Mouse (Mus musculus) thymus, postnatal 14 days (tissue): ENCODE measurements around the gene Aig1.
"Not testable (repeated sequence)": the region's sequence is repeated elsewhere in the genome, so short reads cannot be mapped to it uniquely, and the experiment has no call there.

Source experiments
- DNase-seq: peaks from one replicate; pipeline ENCODE4 v3.0.0; 2021

The Aig1 gene

GRCm38 (mm10) chr10:13868371-13869321 lies at the start of gene Aig1:
Gene Aig1, minus strand, starts transcription at chr10:13868980.
- peak; percentile 88 for DNase-seq

DNA sequence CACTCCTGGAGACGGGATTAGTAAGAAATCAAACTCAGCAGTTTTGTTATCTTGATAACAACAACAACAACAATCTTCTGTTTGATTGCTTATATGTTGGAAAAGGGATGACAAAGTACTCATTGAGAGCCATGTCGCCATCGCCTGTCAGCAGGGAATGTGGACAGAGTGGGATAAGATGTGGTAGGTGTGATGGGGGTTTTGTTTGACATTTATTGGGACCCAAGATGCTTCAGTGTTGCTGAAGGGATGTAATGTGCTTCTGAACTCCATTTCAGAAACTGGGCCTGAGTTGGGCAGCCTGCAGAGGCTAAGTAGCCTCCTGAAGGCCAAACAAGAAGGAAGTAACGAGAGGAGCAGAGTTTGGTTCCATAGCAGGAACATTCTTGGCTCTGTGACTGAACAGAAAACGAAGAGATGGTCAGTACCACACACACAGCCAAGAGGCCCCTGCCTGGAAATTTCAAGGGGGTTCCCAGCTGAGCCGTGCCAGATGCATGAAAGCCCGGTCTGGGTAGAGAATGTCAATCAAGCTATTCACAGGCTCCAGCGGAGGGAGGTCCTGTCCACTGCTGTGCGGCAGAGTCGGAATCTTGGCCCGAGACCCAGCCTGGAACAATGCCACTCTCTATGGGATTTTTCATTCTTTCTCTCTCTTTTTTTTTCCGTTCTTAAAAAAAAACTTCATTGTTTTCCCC lies 48.0 kb upstream of the Aig1 start:
- DNase-seq, result no peak

DNA sequence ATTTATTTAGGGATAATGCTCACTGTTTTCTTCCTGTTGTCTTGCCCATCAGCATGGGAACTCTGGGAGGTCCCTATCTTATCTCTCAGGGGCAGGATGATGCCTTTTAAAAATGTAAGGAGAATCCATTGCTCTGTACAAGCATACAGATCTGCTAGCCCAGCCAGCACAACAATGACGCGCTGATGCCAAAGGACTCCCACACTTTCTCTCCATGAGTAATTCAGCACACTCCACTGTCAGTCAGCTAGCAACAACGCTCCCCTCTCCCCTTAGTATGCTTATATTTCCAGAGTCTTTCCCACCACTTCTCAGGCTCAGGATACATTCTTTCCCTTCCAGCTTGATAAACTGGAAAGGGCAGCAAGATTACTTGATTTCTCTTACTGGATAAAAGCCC lies 46.4 kb upstream of the Aig1 start:
- no peak for DNase-seq

- peak; percentile 47 for DNase-seq
Observed at GRCm38 (mm10) chr10:13913689-13914088, 44.9 kb upstream of the Aig1 start.

DNA sequence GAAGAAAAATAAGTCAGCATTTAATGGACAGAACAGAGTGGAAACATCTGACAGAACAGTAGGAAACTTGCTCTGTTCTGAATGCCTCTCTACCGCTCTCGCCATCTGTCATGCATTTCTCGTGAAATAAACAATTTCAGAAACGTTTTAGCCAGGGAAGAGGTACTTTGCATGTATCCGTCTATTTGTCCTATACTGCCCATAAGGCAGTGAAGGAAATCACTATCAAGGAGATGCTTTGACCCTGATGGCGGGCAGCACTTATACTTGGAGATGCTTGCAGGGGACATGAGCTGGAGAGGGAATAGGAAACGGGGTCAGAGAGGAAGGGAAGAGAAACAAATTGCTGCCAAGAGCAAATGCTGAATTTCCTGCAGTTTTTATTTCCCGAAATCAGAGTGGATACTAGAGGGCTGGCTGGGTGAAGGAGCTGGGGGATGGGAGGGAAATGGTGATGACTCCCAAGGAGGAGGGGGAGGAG lies 37.5 kb upstream of the Aig1 start:
- DNase-seq, result no peak

DNA sequence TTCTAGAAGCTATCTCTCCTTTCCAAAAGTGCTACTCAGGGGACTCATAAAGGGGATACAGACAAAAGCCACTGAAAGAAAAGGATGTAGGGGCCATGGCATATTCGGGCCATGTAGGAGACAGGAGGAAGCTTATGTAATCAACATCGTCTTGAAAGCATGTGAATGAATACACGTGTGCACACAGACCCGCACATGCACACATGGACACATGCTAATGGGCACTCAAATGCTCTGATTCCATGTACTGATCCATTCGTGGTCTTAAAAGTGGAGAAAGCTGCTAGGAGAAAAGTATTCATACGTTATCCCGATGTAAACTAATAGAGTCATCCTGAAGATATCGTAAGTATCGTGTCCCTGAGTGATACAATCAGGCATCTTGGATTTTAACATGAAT lies 36.8 kb upstream of the Aig1 start:
- no peak for DNase-seq

- not testable (repeated sequence) for DNase-seq
Observed at GRCm38 (mm10) chr10:13892762-13893161, 24.0 kb upstream of the Aig1 start.

GRCm38 (mm10) chr10:13882975-13883875 lies 14.4 kb upstream of the Aig1 start:
- no peak for DNase-seq

DNA sequence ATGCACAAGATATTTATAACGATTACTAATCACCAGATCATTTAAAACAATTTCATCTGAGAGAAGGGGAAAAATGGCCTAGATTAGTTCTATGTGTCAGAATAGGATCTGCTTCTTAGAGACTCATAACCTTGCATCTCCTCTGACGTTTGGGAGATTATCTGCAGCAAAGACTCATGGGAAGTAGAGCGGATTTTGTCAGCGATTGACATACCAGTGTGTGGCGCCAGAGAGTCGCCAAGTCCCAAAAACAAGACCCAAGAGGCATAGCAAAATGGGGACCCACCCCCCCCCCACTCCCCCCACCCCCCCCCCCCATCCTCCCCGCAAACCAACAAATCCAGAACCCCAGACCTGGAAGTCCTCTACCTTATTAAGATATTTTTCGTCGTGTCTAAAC lies 13.7 kb upstream of the Aig1 start:
- DNase-seq, result peak; percentile 44

GRCm38 (mm10) chr10:13878696-13879095 lies 9.9 kb upstream of the Aig1 start:
- DNase-seq, result no peak

- DNase-seq, result no peak
Observed at GRCm38 (mm10) chr10:13875038-13875420, 6.2 kb upstream of the Aig1 start.

- no peak for DNase-seq
Observed at GRCm38 (mm10) chr10:13874301-13875037, 5.7 kb upstream of the Aig1 start.

GRCm38 (mm10) chr10:13870531-13870930 lies 1.8 kb upstream of the Aig1 start:
- no peak for DNase-seq

GRCm38 (mm10) chr10:13869322-13870035 lies 699 bp upstream of the Aig1 start:
- DNase-seq, result no peak

- no peak for DNase-seq
Observed at GRCm38 (mm10) chr10:13866391-13866790, 2.4 kb downstream of the Aig1 start.

GRCm38 (mm10) chr10:13861115-13861909 lies 7.5 kb downstream of the Aig1 start:
- DNase-seq, result no peak

- DNase-seq, result no peak
Observed at GRCm38 (mm10) chr10:13856438-13856837, 12.3 kb downstream of the Aig1 start.

DNA sequence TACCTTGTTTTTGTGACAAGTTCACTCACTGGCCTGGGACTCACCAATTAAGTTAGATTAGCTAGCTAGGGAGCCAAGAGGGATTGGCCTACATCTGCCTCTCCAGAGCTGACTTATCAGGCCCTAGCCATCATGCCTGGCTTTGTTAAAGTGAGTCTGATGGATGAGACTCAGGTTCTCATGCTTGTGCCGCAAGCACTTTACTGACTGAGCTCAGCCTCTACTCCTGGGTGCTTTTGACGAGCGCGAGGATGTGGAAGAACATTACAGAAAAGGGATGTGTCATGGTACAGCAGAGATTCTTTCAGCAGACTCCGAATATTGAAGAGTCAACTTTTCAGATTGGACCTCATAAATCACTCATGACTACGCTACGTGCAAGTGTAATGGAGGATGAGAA lies 12.8 kb downstream of the Aig1 start:
- DNase-seq, result no peak

DNA sequence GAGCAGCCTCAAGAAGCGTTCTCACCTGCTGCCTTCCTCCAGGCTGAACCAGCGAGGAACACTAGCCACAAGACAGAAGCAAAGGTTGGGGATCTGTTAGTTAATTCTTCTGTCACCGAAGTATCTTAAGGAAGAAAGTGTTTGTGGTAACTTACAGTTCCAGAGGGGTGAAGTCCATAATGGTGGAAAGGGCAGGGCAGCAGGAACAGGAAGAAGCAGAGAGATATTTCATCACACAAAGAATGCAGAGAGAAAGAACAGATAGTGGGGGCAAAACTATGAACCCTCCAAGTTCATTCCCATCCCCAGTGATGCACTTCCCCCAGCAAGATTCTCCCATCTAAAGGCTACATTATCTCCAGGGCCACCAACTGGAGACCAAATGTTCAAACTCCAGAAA lies 13.7 kb downstream of the Aig1 start:
- DNase-seq, result no peak

DNA sequence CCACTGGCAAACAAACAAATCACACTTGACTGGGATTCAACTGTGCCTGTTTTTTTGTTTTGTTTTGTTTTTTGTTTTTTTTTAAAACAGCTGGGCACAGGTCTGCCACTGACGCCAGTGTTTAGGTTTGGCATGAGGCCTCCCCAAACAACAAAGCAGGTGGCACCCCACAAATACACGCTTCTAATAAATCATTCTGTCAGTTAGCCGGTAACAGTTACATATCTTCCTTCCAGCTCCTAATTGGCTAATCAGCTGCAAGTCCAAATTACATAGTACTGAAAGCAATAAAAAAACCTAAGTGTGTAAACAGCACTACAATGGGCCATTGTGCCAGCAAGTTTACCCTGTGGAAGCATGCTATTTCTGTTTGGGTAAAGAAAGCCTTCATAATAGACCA lies 18.7 kb downstream of the Aig1 start:
- DNase-seq, result no peak

- DNase-seq, result no peak
Observed at GRCm38 (mm10) chr10:13849205-13849604, 19.6 kb downstream of the Aig1 start.
